Mouse (Mus musculus): ENCODE data around the gene Sh3d19.

DNA sequence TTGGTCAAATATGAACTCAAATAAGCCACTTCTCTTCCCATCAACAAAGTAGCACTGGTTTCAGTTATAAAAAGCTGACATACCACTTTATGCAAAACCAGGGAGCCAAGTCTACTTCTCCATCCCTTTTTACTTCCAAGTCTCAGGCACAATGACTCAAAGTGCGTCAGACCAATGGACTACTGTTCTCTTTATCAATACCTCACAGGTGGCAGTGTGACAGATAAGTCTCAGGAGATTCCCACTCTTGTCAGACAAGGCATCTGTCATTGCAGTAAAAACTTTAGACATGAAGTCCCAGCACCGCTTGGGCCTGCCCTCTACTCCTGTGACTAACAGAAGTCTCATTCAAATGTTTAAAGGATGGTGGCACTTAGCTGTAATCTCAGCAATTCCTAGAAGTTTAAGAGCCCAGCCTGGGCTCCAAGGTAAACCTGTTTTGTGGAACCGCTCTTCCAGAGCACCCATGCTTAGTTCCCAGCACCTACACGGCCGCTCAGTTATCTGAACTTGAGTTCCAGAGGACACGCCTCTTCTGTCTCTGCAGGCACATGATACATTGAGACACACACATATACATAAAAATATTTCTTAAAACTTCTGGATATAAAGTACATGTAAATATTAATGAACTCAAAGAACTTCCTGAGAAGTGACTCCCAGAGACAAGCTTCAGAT is 165.1 kb downstream of the Sh3d19 start:
- TF ChIP-seq CTCF (IDR thresholded peaks at IDR 0.05; ENCODE audit: insufficient read depth, low read length) (no peak), POLR2A (IDR thresholded peaks at IDR 0.05; ENCODE audit: borderline replicate concordance, extremely low read depth, low read depth, low read length) (no peak)

Measured in lung, adult 2 months (tissue).